Mouse (Mus musculus): ENCODE results near the gene Chchd1.
"Not testable (repeated sequence)": the region's sequence is repeated elsewhere in the genome, so short reads cannot be mapped to it uniquely, and the experiment has no call there.

The Chchd1 gene

DNA sequence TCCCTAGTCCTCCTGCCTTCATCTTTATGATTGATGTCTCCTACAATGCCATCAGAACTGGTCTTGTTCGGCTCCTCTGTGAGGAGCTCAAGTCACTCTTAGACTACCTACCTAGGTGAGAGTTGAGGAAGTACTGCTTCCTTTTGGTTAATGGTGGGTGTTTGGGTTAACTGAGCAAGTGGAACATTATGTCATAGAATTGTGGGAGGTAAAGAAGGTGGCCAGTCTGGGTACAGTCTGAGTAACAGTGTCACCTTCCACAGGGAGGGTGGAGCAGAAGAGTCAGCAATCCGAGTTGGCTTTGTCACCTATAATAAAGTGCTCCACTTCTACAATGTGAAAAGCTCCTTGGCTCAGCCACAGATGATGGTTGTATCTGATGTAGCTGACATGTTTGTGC, 13.8 kb upstream of the Chchd1 start:
- no peak for DNase-seq (ENCODE audit: low read depth, low spot score)

DNA sequence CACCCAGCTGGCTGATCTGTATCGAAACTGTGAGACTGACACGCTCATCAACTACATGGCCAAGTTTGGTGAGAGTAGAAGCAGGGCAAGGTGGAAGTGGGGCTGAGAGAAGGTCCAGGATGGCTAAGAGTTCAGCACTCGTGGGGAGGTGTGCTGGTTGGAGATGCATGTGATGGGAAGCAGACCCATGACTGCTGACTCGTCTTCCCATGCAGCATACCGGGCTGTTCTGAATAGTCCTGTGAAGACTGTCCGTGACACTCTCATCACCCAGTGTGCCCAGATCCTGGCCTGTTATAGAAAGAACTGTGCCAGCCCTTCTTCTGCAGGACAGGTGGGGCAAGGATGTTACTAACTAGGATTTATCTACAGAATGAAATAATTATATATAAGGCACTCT, 11.0 kb upstream of the Chchd1 start:
- DNase-seq (ENCODE audit: low read depth, low spot score) = no peak

DNA sequence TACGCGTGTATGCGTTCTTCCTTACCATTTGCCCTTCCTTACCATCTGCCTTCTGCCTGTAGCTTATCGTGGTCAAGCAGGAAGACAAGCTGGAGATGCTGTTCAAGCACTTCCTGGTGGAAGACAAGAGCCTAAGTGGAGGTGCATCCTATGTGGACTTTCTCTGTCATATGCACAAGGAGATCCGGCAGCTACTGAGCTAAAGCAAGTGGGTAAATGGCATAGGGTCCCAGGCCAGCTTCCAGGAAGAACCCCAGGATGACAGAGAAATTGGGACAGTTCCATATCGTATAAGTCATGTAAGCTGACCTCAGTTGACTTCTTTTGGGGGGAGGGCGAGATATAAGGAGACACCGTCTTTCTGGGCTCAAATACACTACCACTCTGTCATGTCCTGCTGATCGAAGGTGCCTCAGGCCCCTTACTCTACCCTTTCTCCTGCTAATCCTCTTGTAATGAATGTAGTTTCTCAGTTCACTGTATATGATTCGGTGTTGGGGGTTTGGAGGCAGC, 9.2 kb upstream of the Chchd1 start:
- no peak for DNase-seq (ENCODE audit: low read depth, low spot score)

DNA sequence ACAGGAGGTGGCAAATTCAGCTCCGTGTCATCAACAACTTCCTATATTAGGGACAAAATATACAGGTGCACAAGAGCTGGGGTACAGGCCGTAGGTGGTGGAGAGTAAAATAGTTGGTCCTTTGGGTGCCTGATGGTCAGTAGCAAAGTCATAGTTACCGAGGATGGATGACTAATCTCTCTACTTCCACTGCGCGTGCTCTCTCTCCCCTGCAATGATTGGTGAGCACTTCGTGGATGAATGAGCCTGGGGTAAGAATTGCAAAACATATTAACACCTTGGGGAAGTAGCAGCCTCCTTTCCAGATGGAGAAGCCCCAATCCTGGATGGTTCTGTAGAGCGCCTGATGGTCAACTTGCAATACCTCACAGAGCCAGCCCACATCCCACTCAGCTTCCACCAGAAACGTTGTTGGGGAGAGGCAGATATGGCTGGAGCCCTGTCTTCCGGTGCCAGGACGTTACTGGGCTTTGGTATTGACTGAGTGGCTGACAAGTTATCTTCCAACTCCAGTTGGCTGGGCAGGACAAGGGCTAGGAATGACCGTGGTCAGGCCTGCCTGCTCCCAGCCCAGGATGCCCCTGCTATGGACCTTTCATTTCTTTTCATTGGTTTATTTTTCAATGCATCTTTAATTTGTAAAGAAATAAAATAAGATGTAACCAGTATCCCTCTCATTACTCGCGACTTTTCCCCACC, 8.5 kb upstream of the Chchd1 start:
- no peak for DNase-seq (ENCODE audit: low read depth, low spot score)

DNA sequence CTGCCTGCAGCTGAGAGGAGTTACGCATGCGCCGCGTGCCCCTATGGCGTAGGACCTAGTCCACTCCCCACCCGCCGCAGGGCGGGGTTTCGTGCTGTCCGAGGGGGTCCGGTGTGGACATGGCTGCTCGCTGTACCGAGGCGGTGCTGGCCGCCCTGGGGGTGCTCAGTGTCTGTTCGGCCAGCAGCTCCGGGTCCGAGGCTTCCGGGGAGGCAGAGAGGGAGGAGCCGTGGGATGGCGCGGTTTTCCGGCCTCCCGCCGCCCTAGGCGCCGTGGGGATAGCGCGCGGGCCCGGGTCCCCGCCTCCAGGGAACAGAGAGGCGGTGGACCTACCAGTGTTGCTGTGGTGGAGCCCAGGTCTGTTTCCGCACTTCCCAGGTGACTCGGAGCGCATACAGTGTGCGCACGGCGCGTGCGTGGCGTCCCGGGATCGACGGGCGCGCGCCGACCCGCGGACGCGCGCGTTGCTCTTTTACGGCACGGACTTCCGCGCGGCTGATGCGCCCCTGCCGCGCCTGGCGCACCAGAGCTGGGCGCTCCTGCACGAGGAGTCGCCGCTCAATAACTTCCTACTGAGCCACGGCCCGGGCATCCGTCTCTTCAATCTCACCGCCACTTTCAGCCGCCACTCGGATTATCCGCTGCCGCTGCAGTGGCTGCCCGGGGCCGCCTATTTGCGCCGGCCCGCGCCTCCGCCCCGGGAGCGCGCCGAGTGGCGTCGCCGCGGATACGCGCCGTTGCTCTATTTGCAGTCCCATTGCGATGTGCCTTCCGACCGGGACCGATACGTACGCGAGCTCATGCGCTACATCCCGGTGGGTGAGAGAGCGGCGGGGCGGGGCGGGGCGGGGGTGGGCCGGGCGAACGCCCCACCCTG, 7.7 kb upstream of the Chchd1 start, which contains the start of gene Fut11:
Gene Fut11, plus strand, starts transcription at position 85 of the 877 bp plus-strand sequence.
- DNase-seq (ENCODE audit: low read depth, low spot score) = peak; percentile 75

DNA sequence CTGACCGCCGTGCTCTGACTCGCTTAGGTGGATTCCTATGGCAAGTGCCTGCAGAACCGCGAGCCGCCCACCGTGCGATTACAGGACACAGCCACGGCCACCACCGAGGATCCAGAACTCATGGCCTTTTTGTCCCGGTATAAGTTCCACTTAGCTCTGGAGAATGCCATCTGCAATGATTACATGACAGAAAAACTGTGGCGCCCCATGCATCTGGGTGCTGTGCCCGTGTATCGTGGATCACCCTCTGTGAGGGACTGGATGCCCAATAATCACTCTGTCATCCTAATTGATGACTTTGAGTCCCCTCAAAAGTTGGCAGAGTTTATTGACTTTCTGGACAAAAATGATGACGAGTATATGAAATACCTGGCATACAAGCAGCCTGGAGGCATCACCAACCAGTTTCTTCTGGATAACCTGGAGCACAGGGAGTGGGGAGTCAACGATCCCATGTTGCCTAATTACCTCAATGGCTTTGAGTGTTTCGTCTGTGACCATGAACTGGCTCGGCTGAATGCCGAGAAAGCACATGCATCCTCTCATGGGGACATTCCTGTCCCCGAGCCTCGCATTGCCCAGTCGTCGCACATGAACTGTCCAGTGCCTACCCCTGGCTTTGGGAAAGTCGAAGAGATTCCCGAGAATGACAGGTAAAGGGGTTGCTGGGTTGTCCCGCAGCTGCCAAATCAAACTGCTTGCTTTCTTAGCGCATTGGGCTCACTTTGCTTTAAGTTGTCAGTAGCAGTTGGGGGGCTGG, 6.9 kb upstream of the Chchd1 start:
- DNase-seq (ENCODE audit: low read depth, low spot score) = no peak

DNA sequence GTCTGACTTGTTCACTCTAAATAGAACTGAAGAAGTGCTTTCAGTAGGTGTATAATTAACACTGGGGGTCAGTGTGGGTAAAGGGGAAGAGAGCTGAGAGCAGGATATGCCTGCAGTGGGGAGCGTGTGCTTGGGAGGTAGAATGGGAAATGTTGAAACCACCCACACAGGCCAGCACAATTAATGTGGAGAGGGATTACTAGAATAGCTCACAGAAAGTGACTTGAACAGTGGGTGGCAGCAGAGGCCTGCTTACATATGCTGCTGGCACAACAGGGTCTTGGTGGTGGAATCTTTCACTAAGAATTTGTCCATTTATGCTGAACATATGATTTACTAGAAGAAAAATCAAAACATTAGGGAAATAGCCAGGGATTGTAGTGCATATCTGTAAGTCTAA, 5.8 kb upstream of the Chchd1 start:
- peak; percentile 78 for DNase-seq (ENCODE audit: low read depth, low spot score)

DNA sequence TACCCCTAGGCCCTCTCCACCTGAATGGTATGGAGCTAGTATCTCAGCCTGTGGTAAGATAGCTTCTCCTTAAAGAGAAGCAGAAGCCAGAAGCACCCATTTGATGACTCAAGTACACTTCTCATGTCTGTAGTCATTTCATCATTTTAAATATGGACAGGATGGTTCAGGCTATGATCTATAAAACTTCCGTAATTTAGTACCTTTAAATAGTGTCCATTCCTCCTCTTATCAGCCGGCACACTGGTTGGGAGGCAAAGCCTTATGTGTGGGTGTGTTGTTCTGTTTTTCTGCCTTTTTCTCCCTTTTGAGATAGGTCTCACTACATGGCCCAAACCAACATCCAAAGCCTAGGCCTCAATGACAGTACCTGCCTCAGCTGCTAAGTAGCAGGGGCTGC, 4.3 kb upstream of the Chchd1 start:
- DNase-seq (ENCODE audit: low read depth, low spot score) = no peak

DNA sequence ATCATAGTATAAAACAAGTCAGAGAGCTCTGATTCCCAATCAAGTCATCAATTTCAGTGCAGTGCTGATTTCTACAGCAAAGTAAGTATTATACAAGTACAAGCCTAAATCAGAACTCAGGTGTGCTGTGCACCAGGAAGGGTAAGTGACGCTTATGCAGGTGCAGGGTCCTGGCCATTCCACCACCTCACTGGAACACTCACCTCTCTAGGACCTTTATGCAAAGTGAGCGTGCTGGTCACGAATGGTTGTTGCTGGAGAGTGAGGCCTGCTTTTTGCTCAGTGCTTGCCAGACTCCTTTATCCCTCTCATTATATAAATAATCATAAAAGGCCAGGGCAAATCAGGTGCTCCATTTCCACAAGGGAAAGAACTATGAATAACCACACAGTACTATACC, 2.4 kb upstream of the Chchd1 start:
- DNase-seq (ENCODE audit: low read depth, low spot score) = no peak

DNA sequence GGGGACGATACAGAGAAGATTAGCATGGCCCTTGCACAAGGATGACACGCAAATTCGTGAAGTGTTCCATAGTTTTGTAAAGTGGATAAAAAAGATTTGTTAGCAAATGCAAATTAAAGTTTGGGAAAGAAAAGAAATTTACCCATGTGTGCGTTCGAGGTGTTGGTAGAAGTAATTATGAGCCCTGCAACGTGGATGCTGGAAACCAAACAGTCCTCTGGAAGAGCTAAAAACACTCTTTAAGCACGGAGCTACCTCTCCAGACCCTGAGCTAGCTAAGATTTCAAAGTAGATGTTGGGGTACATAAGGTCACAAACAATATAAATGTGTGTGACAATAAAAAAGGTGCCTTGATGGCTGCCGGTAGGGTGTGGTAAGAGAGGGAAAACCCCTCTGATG, 1.3 kb upstream of the Chchd1 start:
- no peak for DNase-seq (ENCODE audit: low read depth, low spot score)

DNA sequence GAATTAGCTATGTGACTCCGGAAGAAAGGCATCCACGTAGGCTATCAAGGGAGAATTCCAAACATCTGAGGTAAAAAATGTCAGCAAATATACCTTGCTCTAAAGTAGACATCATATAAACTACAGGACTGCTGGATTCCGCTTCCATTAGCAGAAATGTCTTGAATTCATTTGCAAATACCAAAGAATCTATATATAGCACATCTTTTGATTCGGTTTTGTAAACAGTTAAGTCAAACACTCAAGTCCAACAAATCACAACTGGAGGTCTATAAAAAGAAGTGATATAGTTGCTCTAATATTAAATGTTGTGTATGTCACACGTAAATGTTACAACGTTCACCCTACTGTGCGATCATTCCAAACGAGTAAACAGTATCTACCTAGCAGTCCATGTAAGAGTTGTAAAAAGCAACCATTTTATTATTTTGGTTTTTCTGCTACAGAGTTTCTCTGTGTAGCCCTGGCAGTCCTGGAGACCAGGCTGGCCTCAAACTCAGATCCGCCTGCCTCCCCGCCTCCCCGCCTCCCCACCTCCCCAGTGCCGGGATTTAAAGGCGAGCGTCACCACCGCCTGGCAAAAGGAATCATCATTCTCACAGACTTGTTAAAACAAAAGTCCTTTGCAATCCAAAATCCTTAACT, 588 bp upstream of the Chchd1 start:
- no peak for DNase-seq (ENCODE audit: low read depth, low spot score)

DNA sequence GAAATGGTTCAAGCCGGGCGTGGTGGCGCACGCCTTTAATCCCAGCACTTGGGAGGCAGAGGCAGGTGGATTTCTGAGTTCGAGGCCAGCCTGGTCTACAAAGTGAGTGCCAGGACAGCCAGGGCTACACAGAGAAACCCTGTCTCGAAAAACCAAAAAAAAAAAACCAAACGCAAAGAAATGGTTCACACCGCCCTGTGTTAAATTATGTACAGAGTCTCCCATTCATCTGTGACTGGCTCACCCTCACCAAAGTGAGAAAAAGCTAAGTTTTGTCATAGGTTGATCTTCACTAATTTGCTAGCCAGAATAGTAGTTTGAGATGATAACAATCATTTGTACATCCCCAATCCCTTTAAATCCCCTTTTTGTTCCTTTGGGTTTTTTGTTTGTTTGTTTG, 655 bp downstream of the Chchd1 start:
- DNase-seq (ENCODE audit: low read depth, low spot score) = not testable (repeated sequence)

DNA sequence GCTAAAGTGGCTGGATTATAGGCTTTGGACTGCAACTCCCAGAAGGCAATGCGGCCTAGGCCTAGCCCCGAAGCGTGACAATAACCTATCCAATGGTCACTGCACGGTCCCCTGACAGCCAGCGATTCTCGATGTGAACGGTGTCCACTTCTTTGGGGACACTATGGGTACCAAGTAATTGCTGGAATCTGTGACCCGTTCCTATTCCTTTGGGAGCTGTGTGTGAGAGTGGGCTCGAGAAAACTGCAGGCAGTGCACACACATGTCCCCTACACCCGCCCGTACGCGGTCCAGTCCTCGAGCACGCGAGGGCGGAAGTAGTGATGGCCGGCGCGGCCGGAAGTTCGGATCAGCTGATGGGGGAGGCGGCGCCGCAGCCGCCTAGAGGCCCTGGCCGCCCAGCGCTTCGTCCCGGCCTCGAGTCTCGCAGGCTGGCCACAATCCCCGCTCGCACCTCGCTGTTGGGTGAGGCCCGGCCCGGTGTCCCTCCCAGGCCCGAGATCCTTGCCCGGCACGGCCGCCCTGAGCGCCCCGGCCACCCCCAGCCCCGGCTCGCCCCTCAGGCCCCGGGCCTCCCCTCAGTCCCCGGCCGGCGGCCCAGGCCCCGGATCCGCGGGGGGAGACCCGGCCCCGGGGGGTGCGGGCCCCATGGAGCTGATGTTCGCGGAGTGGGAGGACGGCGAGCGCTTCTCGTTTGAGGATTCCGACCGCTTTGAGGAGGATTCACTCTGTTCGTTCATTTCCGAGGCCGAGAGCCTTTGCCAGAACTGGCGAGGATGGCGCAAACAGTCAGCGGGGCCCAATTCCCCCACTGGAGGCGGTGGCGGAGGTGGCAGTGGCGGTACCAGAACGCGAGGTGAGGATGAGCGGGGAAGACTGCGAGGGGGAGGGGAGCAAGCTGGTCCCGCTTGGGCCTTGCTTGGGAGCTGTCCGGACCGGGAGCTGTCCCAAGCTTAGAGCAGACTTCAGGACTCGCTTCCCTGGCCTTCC, 4.7 kb downstream of the Chchd1 start, which contains the start of gene Zswim8:
Gene Zswim8, plus strand, starts transcription at position 352 of the 990 bp plus-strand sequence.
- DNase-seq (ENCODE audit: low read depth, low spot score) = peak; percentile 95

DNA sequence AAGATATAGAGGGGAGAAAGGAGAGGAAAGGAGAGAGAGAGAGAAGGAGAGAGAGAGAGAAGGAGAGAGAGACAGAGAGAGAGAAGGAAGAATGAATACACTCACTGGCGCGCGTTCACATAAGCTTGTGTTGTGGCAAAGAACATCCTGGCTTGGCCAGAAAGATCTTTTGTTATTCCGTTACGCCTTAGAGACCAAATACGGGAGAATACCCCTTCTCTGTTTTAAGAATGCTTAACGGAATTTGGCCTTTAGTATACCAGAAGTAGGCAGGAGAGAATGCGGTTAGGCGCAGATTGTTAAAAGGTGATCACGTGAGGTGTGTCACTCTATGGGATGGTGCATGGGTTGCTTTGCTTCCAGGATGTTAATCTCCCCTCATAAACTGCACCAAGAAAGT, 5.4 kb downstream of the Chchd1 start:
- no peak for DNase-seq (ENCODE audit: low read depth, low spot score)

DNA sequence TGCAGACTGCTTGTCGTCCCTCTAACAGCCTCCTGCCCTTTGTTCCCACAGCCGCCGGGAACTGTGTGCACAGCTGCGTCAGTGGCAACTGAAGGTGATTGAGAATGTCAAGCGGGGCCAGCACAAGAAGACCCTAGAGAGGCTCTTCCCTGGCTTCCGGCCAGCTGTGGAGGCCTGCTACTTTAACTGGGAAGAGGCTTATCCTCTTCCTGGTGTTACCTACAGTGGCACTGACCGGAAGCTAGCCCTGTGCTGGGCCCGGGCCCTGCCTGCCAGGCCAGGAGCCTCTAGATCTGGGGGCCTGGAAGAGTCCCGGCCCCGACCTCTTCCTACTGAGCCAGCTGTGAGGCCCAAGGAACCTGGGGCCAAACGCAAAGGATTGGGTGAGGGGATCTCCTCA, 11.0 kb downstream of the Chchd1 start:
- no peak for DNase-seq (ENCODE audit: low read depth, low spot score)

DNA sequence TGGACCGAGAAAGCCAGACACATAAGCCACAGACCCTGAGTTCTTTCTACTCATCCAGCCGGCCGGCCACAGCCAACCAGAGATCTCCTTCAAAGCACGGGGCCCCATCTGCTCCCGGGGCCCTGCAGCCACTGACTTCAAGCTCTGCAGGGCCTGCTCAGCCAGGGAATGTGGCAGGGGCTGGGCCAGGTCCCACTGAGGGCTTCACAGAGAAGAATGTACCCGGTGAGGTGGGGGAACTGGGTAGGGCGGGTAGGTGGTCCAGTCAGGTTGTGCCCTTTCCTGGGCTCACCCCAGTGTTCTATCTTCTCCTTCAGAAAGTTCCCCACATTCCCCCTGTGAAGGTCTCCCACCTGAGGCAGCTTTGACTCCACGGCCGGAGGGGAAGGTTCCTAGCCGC, 15.6 kb downstream of the Chchd1 start:
- no peak for DNase-seq (ENCODE audit: low read depth, low spot score)

DNA sequence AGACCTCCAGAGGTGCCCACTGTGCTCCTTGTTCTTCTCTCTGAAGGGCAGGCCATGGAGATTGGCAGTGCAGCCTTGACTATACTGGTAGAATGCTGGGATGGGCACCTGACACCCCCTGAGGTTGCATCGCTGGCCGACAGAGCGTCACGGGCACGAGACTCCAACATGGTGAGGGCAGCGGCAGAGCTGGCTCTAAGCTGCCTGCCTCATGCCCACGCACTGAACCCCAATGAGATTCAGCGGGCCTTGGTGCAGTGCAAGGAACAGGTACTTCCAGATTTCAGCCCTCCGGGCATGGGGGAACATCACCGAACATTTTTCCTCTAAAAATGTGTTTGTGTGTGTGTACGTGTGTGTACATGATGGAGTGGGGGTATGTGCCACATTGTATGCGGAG, 17.0 kb downstream of the Chchd1 start:
- DNase-seq (ENCODE audit: low read depth, low spot score) = no peak

DNA sequence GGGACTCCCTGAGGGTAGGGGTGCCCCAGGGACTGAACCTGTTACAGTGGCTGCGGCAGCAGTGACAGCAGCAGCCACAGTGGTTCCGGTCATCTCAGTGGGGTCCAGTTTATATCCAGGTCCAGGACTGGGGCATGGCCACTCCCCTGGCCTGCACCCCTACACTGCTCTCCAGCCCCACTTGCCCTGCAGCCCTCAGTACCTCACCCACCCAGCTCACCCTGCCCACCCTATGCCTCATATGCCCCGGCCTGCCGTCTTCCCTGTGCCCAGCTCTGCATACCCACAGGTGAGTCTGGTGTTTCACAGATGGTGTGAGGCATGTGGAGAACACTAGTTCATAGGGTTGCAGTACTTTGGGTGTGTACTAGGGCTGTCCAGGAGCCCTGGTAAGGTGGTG, 18.6 kb downstream of the Chchd1 start:
- no peak for DNase-seq (ENCODE audit: low read depth, low spot score)

DNA sequence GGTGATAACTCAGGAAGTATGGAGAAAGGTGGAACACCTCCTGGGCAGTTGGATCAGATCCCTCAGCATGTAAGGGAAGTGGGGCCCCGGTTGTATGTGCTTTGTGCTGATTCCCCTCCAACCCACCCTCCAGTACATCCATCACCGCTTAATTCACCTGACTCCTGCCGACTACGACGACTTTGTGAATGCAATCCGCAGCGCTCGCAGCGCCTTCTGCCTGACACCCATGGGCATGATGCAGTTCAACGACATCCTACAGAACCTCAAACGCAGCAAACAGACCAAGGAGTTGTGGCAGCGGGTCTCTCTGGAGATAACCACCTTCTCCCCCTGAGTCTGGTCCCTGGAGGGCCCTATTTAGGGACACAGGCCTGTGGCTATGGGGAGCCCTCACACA, 20.2 kb downstream of the Chchd1 start:
- no peak for DNase-seq (ENCODE audit: low read depth, low spot score)

DNA sequence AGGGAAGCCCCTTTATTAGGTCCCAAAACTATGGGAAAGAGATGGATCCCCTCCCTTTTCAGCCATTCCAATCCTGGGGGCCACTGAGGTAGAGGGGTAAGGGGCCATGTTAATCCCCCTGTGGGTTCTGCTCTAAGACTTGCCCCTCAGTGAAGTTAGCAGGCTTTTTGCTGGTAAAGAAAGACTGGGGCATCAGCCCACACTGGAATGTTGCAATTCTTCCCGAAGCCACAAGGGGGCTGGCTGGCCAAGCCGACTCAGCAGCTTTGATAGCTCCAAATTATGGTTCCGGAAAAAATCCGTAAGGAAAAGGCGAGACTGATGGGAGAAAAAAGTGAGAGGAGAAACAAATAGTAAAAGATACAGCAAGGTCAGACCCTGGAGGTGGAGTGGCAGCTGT, 21.2 kb downstream of the Chchd1 start:
- no peak for DNase-seq (ENCODE audit: low read depth, low spot score)

Measured in telencephalon, adult 2 months (tissue).